Mouse (Mus musculus): ENCODE results near the gene Clec12a. TPM values are rescaled to one million over a fixed set of nuclear protein-coding genes. Genes with fewer than 3 reads are reported as not detected.

Gene Clec12a
- total RNA-seq, 2 experiments from 2014 or later: not detected

DNA sequence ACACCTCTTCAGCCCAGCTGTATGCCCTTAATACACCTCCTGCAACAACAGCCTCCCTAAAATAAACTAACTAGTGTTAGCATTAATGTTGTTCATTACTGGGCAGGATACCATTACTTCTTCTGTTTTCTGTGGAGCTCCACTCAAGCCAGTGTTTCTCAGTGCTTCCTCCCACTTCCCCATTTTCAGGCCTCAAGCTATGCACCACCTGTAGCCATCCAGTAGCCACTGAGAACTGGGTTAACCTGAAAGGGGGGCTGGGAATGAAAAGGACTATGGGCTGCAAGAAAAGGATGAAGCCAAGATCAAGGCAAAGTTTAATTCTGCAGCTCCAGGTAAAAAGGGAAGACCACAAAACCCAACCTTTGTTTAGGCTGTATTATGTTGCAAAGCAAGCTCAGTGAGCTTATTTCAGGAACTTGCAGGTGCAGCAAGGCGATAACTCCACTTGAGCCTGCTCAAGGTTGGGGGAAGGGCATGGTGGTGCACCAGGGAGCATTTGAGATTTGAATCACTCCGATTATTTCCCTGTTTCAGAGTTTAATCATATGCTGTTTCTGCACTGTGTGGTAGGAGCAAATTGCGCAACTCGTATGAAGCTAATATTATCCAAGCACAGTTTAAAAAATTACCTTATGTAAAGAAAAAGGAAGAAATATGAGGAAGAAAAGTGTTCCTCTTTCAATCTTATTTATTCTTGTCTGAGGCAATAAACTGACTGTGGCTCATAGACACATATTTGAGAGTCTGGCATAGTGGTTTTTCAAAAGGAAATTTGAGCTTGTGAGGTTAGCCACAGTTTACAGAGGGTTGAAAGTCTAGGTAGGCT lies 7.2 kb downstream of the Clec12a start:
- TF ChIP-seq CTCF (conservative IDR thresholded peaks at IDR 0.05): no peak
- H3K27ac ChIP-seq: no peak overlapping the region
- H3K4me3 ChIP-seq: no peak overlapping the region
- DNase-seq (ENCODE audit: low spot score in 2 of 2): no peak

DNA sequence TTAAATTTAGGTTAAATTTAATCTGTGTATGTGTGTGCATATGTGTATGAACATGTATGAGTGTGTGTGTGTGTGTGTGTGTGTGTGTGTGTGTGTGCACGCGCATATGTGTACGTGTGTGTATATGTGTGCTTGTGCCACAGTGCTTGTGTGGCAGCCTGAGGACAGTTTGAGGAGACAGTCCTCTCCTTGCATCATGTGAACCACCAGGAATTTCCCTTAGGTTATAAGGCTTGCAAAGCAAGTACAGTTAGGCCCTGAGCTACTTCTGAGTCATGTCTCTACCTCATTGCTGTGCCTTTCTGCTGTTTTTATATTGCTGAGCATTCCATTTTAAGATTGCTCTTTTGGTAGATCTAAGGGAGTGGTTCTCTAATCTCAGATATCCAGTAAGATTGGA lies 8.6 kb downstream of the Clec12a start:
- Histone ChIP-seq H3K27ac (no peak overlapping the region), H3K4me3 (no peak overlapping the region)
- no peak for DNase-seq (ENCODE audit: low spot score in 2 of 2)
- no peak for TF ChIP-seq CTCF (conservative IDR thresholded peaks at IDR 0.05)

DNA sequence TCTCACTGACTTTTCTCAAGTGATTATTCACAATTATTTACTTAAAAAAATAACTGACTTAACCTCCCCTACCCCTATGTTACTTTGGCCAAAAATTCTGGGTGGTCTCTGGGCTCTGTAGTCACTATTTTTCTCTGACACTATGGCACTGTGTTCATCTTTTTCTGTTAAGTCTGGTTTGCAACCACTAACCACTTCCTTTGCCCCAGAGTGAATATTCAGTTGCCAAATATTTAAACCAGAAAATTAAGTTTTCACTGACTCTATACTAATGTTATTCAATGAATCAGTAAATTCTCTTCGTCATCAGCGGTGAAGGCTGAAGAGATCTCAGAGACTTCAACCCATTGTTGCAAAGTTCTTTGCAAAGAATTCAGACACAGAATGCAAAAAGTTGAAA lies 13.3 kb downstream of the Clec12a start:
- Histone ChIP-seq H3K4me3 (no peak overlapping the region), H3K27ac (no peak overlapping the region)
- TF ChIP-seq CTCF (conservative IDR thresholded peaks at IDR 0.05): no peak
- no peak for DNase-seq (ENCODE audit: low spot score in 2 of 2)

DNA sequence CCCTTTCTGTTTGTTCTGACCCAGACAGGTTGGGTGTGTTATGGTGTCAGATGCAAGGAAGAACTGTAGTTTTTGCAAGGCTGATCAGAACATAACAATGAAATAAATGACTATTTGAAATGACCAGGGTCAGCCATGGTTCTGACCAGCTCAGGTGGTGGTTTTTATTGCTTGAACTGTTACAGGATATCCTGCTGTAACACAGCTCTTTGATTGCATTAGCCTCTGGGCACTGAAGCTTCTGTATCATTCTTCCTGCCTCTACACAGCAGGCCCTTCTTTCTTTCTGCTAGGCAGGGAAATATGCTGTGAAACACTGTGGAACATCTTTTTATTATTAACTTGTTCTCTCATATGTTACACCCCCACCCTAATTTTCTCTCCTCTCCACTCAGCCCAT lies 13.9 kb downstream of the Clec12a start:
- DNase-seq (ENCODE audit: low spot score in 2 of 2): no peak
- no peak overlapping the region for H3K4me3 ChIP-seq
- TF ChIP-seq CTCF (conservative IDR thresholded peaks at IDR 0.05): no peak
- H3K27ac ChIP-seq: no peak overlapping the region

DNA sequence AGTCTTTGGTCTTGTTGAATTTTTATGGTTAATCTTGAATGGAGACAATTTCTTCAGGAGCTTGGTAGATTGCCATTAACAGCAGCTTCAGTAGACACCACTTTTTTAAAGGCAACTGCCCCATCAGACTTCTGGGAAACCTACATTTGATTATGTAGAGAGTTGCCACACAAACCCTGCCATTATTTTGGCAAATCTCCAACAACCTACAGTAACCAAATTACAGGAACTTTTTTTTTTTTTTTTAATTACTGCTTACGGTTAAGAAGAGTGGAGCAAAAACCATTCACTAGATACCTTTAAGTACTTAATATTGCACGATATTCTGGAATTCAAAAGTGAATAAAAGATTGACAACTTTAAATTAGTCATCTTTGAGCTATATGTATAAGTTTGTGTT lies 17.0 kb downstream of the Clec12a start:
- DNase-seq (ENCODE audit: low spot score in 2 of 2): no peak
- H3K27ac ChIP-seq: no peak overlapping the region
- no peak for TF ChIP-seq CTCF (conservative IDR thresholded peaks at IDR 0.05)
- H3K4me3 ChIP-seq: no peak overlapping the region

DNA sequence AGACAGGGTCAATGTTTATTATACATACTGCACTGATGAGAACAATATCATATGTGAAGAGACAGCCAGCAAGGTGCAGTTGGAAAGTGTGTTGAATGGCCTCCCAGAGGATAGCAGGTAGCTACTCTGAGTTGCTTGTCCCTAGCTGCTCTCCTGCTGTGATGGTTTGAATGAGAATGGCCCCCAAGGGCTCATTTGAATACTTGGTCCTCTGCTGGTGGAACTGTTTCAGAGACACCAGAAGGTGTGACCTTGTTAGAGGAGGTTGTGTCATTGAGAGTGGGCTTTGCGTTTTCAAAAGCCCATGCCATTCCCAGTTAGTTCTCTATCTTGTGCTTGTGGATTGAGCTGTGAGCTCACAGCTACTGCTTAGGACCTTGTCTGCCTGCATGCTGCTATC lies 21.5 kb downstream of the Clec12a start:
- DNase-seq (ENCODE audit: low spot score in 2 of 2): no peak
- Histone ChIP-seq H3K27ac (no peak overlapping the region), H3K4me3 (no peak overlapping the region)
- no peak for TF ChIP-seq CTCF (conservative IDR thresholded peaks at IDR 0.05)

DNA sequence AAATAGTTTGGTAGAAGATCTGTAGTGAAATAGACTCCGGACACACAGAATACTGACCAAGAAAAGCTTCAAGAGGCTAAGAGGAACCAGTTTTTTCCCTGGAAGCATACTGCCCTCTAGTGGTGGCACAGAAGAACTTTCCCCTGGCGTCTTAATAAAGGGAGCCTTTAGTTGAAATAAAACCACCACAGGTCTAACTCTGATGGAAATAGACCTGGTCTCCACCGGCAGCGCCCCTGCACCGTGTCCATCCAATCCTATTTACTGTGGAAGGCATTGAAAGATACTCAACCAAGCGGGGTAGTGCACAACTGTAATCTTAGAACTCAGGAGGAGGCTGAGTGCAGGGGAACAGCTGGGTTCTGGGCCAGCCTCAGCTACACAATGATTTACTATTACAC lies 23.5 kb downstream of the Clec12a start:
- TF ChIP-seq CTCF (conservative IDR thresholded peaks at IDR 0.05): peak; percentile 96
- DNase-seq (ENCODE audit: low spot score in 2 of 2): peak; percentile 27 to 65
- no peak overlapping the region for H3K4me3 ChIP-seq
- H3K27ac ChIP-seq: no peak overlapping the region

DNA sequence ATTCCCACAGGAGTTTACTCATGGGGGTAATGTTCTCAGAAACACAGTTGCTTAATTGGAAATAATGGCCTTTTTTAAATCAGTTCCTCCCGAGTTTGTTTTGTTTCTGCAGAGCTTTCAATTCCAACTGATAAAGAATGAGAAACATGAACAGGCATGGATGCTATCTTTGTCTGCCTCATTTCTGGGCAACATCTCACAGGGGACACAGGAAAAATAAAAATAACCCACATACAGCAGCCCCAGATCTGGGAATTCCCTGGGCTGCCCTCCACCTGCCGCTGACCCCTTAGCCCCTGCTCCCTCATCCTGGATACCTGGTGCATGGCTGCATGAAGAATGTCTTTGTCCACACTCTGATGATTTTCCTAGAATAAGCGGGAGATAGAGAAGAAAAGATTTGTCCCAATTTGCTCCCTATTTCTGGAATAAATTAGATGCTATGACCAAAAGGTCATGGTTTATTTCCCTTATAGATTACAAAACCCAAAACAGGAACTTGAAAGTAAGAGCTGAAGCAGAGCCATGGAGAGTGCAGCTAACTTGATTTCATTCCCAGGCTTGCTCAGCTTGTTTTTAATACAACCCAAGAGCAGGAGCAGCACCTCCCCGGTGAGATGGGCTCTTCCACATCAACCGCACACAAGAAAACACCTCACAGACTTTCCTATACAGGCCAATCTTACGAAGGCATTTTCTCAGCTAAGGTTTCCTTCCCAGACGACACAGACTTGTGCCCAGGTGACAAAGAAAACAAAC lies 27.1 kb downstream of the Clec12a start:
- TF ChIP-seq CTCF (conservative IDR thresholded peaks at IDR 0.05): no peak
- Histone ChIP-seq H3K27ac (no peak overlapping the region), H3K4me3 (no peak overlapping the region)
- DNase-seq (ENCODE audit: low spot score in 2 of 2): no peak

DNA sequence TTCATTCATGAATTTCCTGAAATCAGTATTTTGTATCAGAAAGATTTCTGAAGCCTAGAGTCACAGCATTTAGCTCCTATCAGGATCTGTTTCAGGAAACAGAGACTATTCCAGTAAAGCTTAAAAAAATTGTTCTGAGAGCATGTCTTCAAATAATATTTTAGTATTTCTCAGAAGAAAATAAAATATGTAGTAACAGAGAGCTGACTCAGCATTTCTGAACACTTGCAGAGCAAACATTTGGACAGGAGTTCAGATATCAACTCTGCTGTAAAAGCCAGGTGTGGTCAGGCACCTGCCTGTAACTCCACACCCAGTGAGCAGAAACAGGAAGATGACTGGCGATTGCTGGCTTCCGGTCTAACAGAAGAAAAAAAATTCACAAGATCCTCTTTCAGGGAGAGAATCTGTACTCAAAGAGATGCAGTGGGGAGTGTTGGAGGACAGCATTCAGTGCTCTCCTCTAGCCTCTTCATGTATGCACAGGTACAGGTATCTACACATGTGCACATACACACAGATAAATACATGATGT lies 32.5 kb downstream of the Clec12a start:
- no peak for TF ChIP-seq CTCF (conservative IDR thresholded peaks at IDR 0.05)
- no peak overlapping the region for H3K4me3 ChIP-seq
- DNase-seq (ENCODE audit: low spot score in 2 of 2): no peak
- no peak overlapping the region for H3K27ac ChIP-seq

DNA sequence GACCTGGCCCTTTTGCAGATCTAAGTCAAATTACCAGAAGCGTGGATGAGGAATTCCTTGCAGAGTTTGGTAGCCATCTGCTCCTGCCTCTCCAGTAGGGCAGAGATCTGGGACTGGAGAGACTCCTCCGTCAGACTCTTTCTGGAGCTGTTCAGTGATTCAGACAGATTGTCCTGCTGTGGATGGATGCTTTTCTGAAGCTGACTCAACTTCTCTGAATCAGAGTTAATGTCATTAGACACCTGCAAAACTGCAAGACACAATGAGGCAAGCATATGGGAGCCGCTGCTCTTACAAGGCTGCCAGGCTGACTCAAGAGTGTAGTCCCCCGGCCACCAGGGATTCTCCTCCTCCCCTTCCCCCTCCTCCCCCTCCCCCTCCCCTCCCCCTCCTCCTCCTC lies 38.0 kb downstream of the Clec12a start:
- no peak overlapping the region for H3K4me3 ChIP-seq
- peak; percentile 11 to 29 for DNase-seq (ENCODE audit: low spot score in 2 of 2)
- no peak overlapping the region for H3K27ac ChIP-seq
- TF ChIP-seq CTCF (conservative IDR thresholded peaks at IDR 0.05): no peak

DNA sequence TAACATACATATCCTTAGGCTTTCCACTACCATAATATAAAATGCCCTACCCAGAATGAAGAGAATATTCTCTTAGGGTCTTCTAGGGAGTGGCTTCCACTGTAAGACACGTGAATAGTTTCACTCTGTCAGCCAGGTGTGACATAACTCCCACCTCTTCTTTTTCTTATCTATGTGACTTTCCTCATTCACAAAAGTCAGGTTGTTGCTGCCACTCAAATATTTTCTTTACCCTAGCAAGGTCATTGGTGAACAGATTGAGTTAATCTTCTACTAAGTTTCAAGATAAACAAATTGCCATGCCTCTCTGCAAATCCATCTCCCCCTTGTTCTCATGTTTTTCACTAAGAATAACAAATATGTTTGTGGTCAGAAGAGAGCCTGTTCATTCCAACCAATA lies 39.2 kb downstream of the Clec12a start:
- TF ChIP-seq CTCF (conservative IDR thresholded peaks at IDR 0.05): no peak
- H3K4me3 ChIP-seq: no peak overlapping the region
- DNase-seq (ENCODE audit: low spot score in 2 of 2): no peak
- no peak overlapping the region for H3K27ac ChIP-seq

DNA sequence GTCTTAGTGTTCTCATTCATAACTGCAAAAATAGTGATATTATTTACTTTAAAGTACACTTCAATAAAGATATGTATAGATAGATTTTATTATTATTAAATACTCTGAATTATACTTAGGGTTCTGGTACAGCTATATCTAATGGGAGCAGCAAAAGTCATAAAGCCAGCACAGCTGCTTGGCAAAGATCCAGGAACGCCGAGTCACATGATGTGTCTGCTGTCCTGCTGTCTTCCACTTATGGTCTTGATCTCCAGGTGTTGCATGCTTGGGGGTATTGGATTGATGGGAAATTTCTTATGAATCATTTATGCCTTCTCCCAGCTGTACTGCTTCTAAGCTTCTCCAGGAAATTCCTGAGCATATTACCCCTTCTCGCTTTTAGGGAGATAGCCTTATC lies 41.0 kb downstream of the Clec12a start:
- H3K4me3 ChIP-seq: no peak overlapping the region
- TF ChIP-seq CTCF (conservative IDR thresholded peaks at IDR 0.05): no peak
- H3K27ac ChIP-seq: no peak overlapping the region
- no peak for DNase-seq (ENCODE audit: low spot score in 2 of 2)

DNA sequence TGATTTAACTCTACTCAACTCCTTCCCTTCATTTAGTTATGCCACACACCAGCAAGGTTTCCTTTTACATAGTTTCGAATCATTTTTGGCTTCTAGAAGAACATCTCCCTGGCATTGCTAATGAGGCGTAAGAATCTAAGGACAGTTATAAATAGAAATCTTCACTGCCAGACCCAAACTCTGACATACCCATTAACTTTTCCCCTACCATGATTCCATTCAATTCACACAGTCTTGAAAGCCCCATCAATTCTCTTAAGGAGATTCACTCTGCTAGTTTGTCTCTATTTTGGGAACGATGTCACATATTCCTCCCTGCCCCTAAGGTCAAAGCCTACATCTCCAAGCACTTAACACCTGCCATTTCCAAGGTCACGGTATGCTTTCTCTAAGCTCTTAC lies 42.5 kb downstream of the Clec12a start:
- DNase-seq (ENCODE audit: low spot score in 2 of 2): no peak
- H3K27ac ChIP-seq: no peak overlapping the region
- no peak overlapping the region for H3K4me3 ChIP-seq
- TF ChIP-seq CTCF (conservative IDR thresholded peaks at IDR 0.05): no peak
